ENCODE assay signal across 7 mouse cellular contexts in genomic region chr15:84212031-84212755, GRCm38 (mm10). TPM values are rescaled to one million over a fixed set of nuclear protein-coding genes. Genes with fewer than 3 reads are reported as not detected.
DNase-seq lines count a peak whose midpoint lies in the region; ATAC-seq and TF ChIP-seq lines count a peak whose summit lies in the region.

No protein-coding gene starts in this region.

- peaks cover 18% of the 10 kb centered on the region; the same call in 1 of the 2 replicates for H3K4me1 ChIP-seq in intestine, embryonic 16.5 days (ENCODE audit: control insufficient read depth, insufficient read depth, low read length)
- peaks cover 53% of the 10 kb centered on the region for H3K4me1 ChIP-seq in limb, embryonic 10.5 days
- H3K4me1 ChIP-seq in midbrain, embryonic 13.5 days (replicated peaks) = peaks cover 27% of the 10 kb centered on the region
- H3K4me1 ChIP-seq in small intestine, adult 2 months (ENCODE audit: control insufficient read depth, insufficient read depth, insufficient read length, low read length) = peaks cover 4% of the 10 kb centered on the region; the same call in 1 of the 2 replicates

- no peaks in the 10 kb centered on the region for H3K9me3 ChIP-seq in intestine, embryonic 16.5 days (ENCODE audit: control insufficient read depth, low read length)
- no peaks in the 10 kb centered on the region for H3K9me3 ChIP-seq in limb, embryonic 10.5 days (replicated peaks)
- no peaks in the 10 kb centered on the region for H3K9me3 ChIP-seq in midbrain, embryonic 13.5 days

- ATAC-seq in common myeloid progenitor, adult 5-6 weeks (replicated peaks; ENCODE audit: low read depth, poor library complexity, severe bottlenecking) = peak; percentile 56
- ATAC-seq in intestine, embryonic 16.5 days = peak; percentile 46
- peak; percentile 76 for ATAC-seq in midbrain, embryonic 13.5 days

- no peak overlapping the region for H3K9ac ChIP-seq in intestine, embryonic 16.5 days (ENCODE audit: low read depth, low read length)
- no peak overlapping the region; the same call in 1 of the 2 replicates for H3K9ac ChIP-seq in midbrain, embryonic 13.5 days (replicated peaks)

- H3K4me3 ChIP-seq in intestine, embryonic 16.5 days (ENCODE audit: low read length) = no peak overlapping the region
- H3K4me3 ChIP-seq in limb, embryonic 10.5 days = no peak overlapping the region
- H3K4me3 ChIP-seq in midbrain, embryonic 13.5 days (replicated peaks) = no peak overlapping the region
- no peak overlapping the region for H3K4me3 ChIP-seq in small intestine, adult 2 months (ENCODE audit: low read depth, low read length)

- WGBS in intestine, embryonic 16.5 days = 48% methylated on average over 6 of the region's 6 CpGs
- WGBS in limb, embryonic 10.5 days = 44% methylated on average over 6 of the region's 6 CpGs
- 43% methylated on average over 6 of the region's 6 CpGs for WGBS in midbrain, embryonic 13.5 days
- WGBS in small intestine, adult 2 months = 55% methylated on average over 6 of the region's 6 CpGs

- DNase-seq in adrenal gland, adult (ENCODE audit: inconsistent age in 2 of 2, low spot score in 1 of 2) = peak; percentile 84 to 95
- DNase-seq in gastrocnemius, postnatal 10 days = peak; percentile 91
- DNase-seq in limb, embryonic 10.5 days (ENCODE audit: low spot score) = peak; percentile 94

- peaks cover 21% of the 10 kb centered on the region for H3K36me3 ChIP-seq in intestine, embryonic 16.5 days (ENCODE audit: control insufficient read depth, insufficient read depth, low read length)
- H3K36me3 ChIP-seq in limb, embryonic 10.5 days = peaks cover 63% of the 10 kb centered on the region
- H3K36me3 ChIP-seq in midbrain, embryonic 13.5 days = peaks cover 54% of the 10 kb centered on the region
- H3K36me3 ChIP-seq in small intestine, adult 2 months (ENCODE audit: control insufficient read depth, insufficient read depth, low read length) = peaks cover 51% of the 10 kb centered on the region

- no peak for TF ChIP-seq POLR2A in small intestine, adult 2 months (IDR thresholded peaks at IDR 0.05; ENCODE audit: low read depth, low read length)

- H3K4me2 ChIP-seq in intestine, embryonic 16.5 days (ENCODE audit: low read depth, low read length) = no peak overlapping the region
- H3K4me2 ChIP-seq in midbrain, embryonic 13.5 days (replicated peaks) = no peak overlapping the region

- peak; percentile 89 for TF ChIP-seq CTCF in small intestine, adult 2 months (IDR thresholded peaks at IDR 0.05; ENCODE audit: extremely low read depth, insufficient read length, insufficient replicate concordance, low read depth, low read length)

- peak overlapping the region; percentile 14; the same call in 1 of the 2 replicates for H3K27ac ChIP-seq in intestine, embryonic 16.5 days (ENCODE audit: low read length)
- H3K27ac ChIP-seq in limb, embryonic 10.5 days = no peak overlapping the region; the same call in 1 of the 2 replicates
- peak overlapping the region; percentile 25; the same call in 1 of the 2 replicates for H3K27ac ChIP-seq in midbrain, embryonic 13.5 days
- H3K27ac ChIP-seq in small intestine, adult 2 months (ENCODE audit: insufficient read depth, low read depth, low read length) = no peak overlapping the region

- H3K27me3 ChIP-seq in intestine, embryonic 16.5 days (replicated peaks; ENCODE audit: control insufficient read depth, insufficient read depth, low read length) = no peaks in the 10 kb centered on the region
- no peaks in the 10 kb centered on the region for H3K27me3 ChIP-seq in limb, embryonic 10.5 days (ENCODE audit: low read depth, poor library complexity, severe bottlenecking)
- no peaks in the 10 kb centered on the region for H3K27me3 ChIP-seq in midbrain, embryonic 13.5 days
- H3K27me3 ChIP-seq in small intestine, adult 2 months (ENCODE audit: control insufficient read depth, insufficient read depth, low read length) = no peaks in the 10 kb centered on the region

RNA-seq across cellular contexts. Expression of gene Parvb, which starts 19.6 kb away (rescaled TPM):
- total RNA-seq in common myeloid progenitor, adult 5-6 weeks (2017) = 1.3 and 4.2 TPM in 2 replicates
- 10 to 100 TPM; 80.9 to 83.6 TPM for total RNA-seq in gastrocnemius, postnatal 10 days (2021)
- polyA plus RNA-seq in intestine, embryonic 16.5 days (2015; fragmentation: Nextera tagmentation; extraction: Ambion mirVana) = 2.5 TPM in 2 replicates
- polyA plus RNA-seq in limb, embryonic 10.5 days (2016; fragmentation: Nextera tagmentation; extraction: Ambion mirVana) = 9.0 and 11.0 TPM in 2 replicates
- polyA plus RNA-seq in midbrain, embryonic 13.5 days (2015; fragmentation: Nextera tagmentation; extraction: Ambion mirVana) = 4.7 and 6.2 TPM in 2 replicates
- polyA plus RNA-seq in small intestine, adult 2 months (2012; rRNA removed) = 1.4 and 2.9 TPM in 2 replicates

RNA-seq across cellular contexts. Expression of gene Samm50, which starts 20.2 kb away (rescaled TPM):
- 40.7 and 42.3 TPM in 2 replicates for total RNA-seq in common myeloid progenitor, adult 5-6 weeks (2017)
- 100 to 1,000 TPM; 159 to 191 TPM for total RNA-seq in gastrocnemius, postnatal 10 days (2021)
- polyA plus RNA-seq in intestine, embryonic 16.5 days (2015; fragmentation: Nextera tagmentation; extraction: Ambion mirVana) = 152 and 165 TPM in 2 replicates
- polyA plus RNA-seq in limb, embryonic 10.5 days (2016; fragmentation: Nextera tagmentation; extraction: Ambion mirVana) = 117 and 118 TPM in 2 replicates
- 83.1 and 85.9 TPM in 2 replicates for polyA plus RNA-seq in midbrain, embryonic 13.5 days (2015; fragmentation: Nextera tagmentation; extraction: Ambion mirVana)
- 8.6 and 13.1 TPM in 2 replicates for polyA plus RNA-seq in small intestine, adult 2 months (2012; rRNA removed)

RNA-seq across cellular contexts. Expression of gene Pnpla3, which starts 44.6 kb away (rescaled TPM):
- total RNA-seq in common myeloid progenitor, adult 5-6 weeks (2017) = not detected in 2 replicates
- total RNA-seq in gastrocnemius, postnatal 10 days (2021) = 1 to 10 TPM; 3.7 to 4.5 TPM
- polyA plus RNA-seq in intestine, embryonic 16.5 days (2015; fragmentation: Nextera tagmentation; extraction: Ambion mirVana) = 0.95 and 1.2 TPM in 2 replicates
- 0.10 and 0.19 TPM in 2 replicates for polyA plus RNA-seq in limb, embryonic 10.5 days (2016; fragmentation: Nextera tagmentation; extraction: Ambion mirVana)
- polyA plus RNA-seq in midbrain, embryonic 13.5 days (2015; fragmentation: Nextera tagmentation; extraction: Ambion mirVana) = 4.1 and 4.5 TPM in 2 replicates
- 0.80 and 2.0 TPM in 2 replicates for polyA plus RNA-seq in small intestine, adult 2 months (2012; rRNA removed)

Comparison
In these comparisons a context has a peak if more than half of its experiments do, and no peak if none do; other contexts are left out.
1. H3K27ac ChIP-seq: peak in intestine, embryonic 16.5 days (single experiment) and midbrain, embryonic 13.5 days (single experiment); none in limb, embryonic 10.5 days (single experiment) and small intestine, adult 2 months (single experiment).
2. Peak in every context shown above with its lines, with median percentiles within 50 percentile points of each other: DNase-seq and ATAC-seq.